Mouse (Mus musculus) lung, embryonic 14.5 days (tissue): ENCODE measurements at regions not wholly inside any gene's neighbourhood (a gene's known extent, or its start where the extent isn't known, plus 50 kb on each side); places are given as distances from the start of the nearest gene placed in this dataset.

Experiments used
- ATAC-seq: fragments of 200-750 bp; cut with Nextera tagmentation; 2 replicates; pipeline ENCODE4 v1.8.0; 2017; ENCODE audit warnings: mild to moderate bottlenecking, moderate TSS enrichment, moderate library complexity; ENCODE audit not compliant: insufficient read depth
- DNase-seq: peaks from one replicate; pipeline ENCODE4 v3.0.0-alpha.2; 2015
- H3K27ac ChIP-seq: fragments of 300-500 bp; sonication (generic); 2 replicates; pipeline ENCODE4 v1.5.1; 2014; ENCODE audit warnings: low read depth, mild to moderate bottlenecking, moderate library complexity
- H3K27me3 ChIP-seq: fragments of 300-500 bp; sonication (generic); 2 replicates; pipeline ENCODE4 v1.6.1; 2014; ENCODE audit warnings: low read length, control low read depth; ENCODE audit not compliant: insufficient read depth
- H3K36me3 ChIP-seq: fragments of 300-500 bp; sonication (generic); 2 replicates; pipeline ENCODE4 v1.6.1; 2014; ENCODE audit warnings: control low read depth; ENCODE audit not compliant: insufficient read depth
- H3K4me1 ChIP-seq: fragments of 300-500 bp; sonication (generic); 2 replicates; pipeline ENCODE4 v1.6.1; 2014; ENCODE audit warnings: antibody characterized with exemption, control low read depth; ENCODE audit not compliant: insufficient read depth
- H3K4me2 ChIP-seq: fragments of 300-500 bp; sonication (generic); 2 replicates; pipeline ENCODE4 v1.6.1; 2014; ENCODE audit warnings: mild to moderate bottlenecking
- H3K4me3 ChIP-seq: fragments of 300-500 bp; sonication (generic); 2 replicates; pipeline ENCODE4 v1.5.1; 2014; ENCODE audit warnings: low read depth, low read length
- H3K9ac ChIP-seq: fragments of 300-500 bp; sonication (generic); 2 replicates; pipeline ENCODE4 v1.6.1; 2014
- H3K9me3 ChIP-seq: fragments of 300-500 bp; sonication (generic); 2 replicates; pipeline ENCODE4 v1.6.1; 2016; ENCODE audit warnings: low read depth, low read length, control low read depth
- CTCF ChIP-seq: IDR thresholded peaks from 2 replicates; pipeline ENCODE4 v1.5.1; 2016; ENCODE audit warnings: antibody characterized with exemption, low read depth
- WGBS: fragments of 180-500 bp; shearing (Covaris S2); extraction: QIAGEN DNeasy Blood & Tissue Kit; methylation state at CpG from one replicate; pipeline ENCODE4 v1.1.7; 2014; 5-methylcytosine and 5-hydroxymethylcytosine counted together

DNA sequence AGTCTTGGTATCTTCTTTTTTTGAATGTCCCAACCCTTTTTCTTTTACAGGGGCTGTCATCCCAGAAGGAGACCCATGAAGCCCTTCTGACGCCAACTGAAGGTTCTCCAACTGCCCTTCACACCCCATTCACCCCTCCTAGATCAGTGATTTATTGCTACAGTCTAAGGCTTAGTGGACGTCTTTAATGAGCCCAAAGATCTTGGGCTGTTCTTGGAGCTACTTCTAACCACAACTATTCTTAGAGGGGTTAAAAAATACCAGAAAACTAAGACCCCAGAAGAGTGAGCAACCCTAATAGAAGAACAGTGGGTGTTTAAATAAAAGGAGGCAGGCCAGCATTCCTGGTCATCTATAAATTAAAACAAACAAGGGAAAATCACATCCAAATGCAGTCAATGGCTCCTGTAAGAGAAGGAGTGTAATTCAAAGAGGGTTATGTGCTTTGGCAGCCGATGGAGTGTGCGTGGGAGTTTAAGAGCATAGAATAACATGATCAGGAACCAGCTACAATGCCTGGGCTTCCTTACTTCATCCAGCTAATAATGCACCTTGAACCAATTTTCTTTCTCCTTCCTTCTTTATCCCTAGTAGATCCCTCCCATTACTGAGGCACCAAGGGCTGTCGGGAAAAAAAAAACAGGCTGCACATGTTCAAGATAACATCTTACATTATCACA, 113.3 kb downstream of the Qpct start:
- Histone ChIP-seq H3K36me3 (no peaks in the 10 kb centered on the region), H3K9me3 (no peaks in the 10 kb centered on the region), H3K4me1 (no peaks in the 10 kb centered on the region; the same call in 1 of the 2 replicates), H3K27me3 (no peaks in the 10 kb centered on the region), H3K4me3 (no peak overlapping the region), H3K9ac (no peak overlapping the region), H3K27ac (no peak overlapping the region), H3K4me2 (no peak overlapping the region)
- ATAC-seq, result no peak
- TF ChIP-seq CTCF, result no peak
- 59% methylated on average over 5 of the region's 5 CpGs for WGBS
- DNase-seq, result no peak

DNA sequence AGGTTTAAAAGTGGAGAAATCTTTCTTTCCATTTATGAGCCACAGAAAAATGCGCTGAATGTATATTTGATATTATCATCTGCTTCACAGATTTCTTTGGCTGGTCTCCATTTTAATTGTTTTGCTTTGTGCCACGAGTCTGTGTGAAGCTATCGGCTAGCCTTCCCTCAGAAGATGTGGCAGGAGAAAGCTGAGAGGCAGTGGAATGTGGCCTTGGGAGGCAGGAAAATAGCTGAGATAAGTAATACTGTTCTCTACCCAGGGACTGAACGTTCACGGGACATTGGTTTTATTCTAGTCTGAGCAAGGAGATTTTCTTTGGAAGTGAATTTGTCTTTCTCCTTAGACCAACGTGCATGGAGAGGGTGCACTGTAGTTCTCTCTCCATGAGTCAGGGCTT, 112.3 kb downstream of the Qpct start:
- Histone ChIP-seq H3K36me3 (no peaks in the 10 kb centered on the region), H3K4me2 (no peak overlapping the region), H3K9ac (no peak overlapping the region), H3K9me3 (no peaks in the 10 kb centered on the region), H3K4me1 (no peaks in the 10 kb centered on the region; the same call in 1 of the 2 replicates), H3K27me3 (no peaks in the 10 kb centered on the region), H3K4me3 (no peak overlapping the region), H3K27ac (no peak overlapping the region)
- WGBS, result 43% methylated on average over 6 of the region's 6 CpGs
- no peak for ATAC-seq
- peak; percentile 52 for DNase-seq
- TF ChIP-seq CTCF, result no peak

DNA sequence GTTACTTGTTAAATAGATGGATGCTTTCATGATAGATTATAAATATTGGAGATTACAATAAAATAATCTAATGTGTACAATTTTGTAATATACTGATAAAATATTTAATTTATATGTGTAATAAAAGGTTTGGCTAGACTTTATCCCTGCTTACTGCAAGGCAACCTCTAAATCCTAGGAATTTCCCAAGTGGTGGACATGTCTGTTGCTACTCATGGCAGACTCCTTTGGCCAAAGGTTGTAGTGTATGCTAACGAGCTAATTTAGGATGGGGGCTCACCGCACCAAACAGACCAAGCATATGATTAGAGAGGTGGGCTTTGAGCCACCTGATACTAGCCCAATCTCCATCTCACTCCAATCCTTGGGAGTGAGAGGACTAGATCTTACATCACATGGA, 102.4 kb downstream of the Qpct start:
- H3K27me3 ChIP-seq, result no peaks in the 10 kb centered on the region
- DNase-seq, result no peak
- no peak overlapping the region for H3K4me2 ChIP-seq
- no peak overlapping the region for H3K4me3 ChIP-seq
- 80% methylated on average over 2 of the region's 2 CpGs for WGBS
- H3K27ac ChIP-seq, result no peak overlapping the region
- H3K4me1 ChIP-seq, result no peaks in the 10 kb centered on the region
- H3K9ac ChIP-seq, result no peak overlapping the region
- H3K9me3 ChIP-seq, result no peaks in the 10 kb centered on the region
- TF ChIP-seq CTCF, result no peak
- ATAC-seq, result no peak
- H3K36me3 ChIP-seq, result no peaks in the 10 kb centered on the region

DNA sequence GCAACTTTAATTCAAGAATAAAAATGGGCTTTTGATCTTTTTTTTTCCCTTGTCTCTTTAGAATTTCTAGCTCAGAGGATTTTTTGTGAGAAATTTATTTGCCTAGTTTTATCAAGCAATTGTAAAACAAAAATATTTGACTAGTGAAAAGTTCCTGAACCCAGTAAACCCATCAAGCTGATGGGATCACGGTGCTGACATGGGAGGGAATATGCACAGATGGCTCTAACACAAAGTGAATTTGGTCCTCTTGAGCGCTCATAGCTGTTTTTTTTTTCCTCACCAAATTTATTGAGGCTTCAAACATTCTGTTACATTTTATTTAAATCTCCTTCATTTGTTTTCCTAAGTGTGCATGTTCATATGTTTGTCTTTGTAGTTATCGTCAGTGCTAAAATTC, 101.1 kb downstream of the Qpct start:
- Histone ChIP-seq H3K36me3 (no peaks in the 10 kb centered on the region), H3K27ac (no peak overlapping the region), H3K9me3 (no peaks in the 10 kb centered on the region), H3K9ac (no peak overlapping the region), H3K4me1 (no peaks in the 10 kb centered on the region), H3K4me2 (no peak overlapping the region), H3K4me3 (no peak overlapping the region), H3K27me3 (no peaks in the 10 kb centered on the region)
- 76% methylated on average over 3 of the region's 3 CpGs for WGBS
- no peak for DNase-seq
- TF ChIP-seq CTCF, result no peak
- ATAC-seq, result no peak

DNA sequence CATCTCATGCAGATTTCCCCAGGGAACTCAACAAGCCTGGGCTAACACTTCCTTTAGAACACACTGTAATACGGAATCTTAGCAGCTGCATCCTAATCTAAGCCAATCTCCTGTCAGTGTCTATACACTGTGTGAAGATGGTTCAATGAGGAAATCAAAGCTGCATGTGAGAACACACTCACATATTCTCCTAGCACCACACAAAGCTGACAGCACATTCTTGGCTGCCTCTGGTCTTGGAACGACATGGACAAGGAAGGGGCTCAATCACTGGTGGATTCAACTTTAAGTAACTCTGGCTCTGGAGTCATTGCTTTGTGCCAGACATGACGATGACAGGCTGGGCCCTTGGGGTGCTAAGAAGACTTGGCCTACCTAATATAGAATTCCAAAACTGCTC, 96.2 kb downstream of the Qpct start:
- TF ChIP-seq CTCF, result no peak
- ATAC-seq (peak; percentile 95), DNase-seq (peak; percentile 77)
- no peak overlapping the region; the same call in 1 of the 2 replicates for H3K27ac ChIP-seq
- H3K36me3 ChIP-seq, result no peaks in the 10 kb centered on the region
- H3K4me2 ChIP-seq, result no peak overlapping the region
- no peaks in the 10 kb centered on the region for H3K9me3 ChIP-seq
- no peaks in the 10 kb centered on the region for H3K4me1 ChIP-seq
- WGBS, result 40% methylated on average over 3 of the region's 3 CpGs
- no peak overlapping the region for H3K4me3 ChIP-seq
- no peaks in the 10 kb centered on the region for H3K27me3 ChIP-seq
- H3K9ac ChIP-seq, result no peak overlapping the region

DNA sequence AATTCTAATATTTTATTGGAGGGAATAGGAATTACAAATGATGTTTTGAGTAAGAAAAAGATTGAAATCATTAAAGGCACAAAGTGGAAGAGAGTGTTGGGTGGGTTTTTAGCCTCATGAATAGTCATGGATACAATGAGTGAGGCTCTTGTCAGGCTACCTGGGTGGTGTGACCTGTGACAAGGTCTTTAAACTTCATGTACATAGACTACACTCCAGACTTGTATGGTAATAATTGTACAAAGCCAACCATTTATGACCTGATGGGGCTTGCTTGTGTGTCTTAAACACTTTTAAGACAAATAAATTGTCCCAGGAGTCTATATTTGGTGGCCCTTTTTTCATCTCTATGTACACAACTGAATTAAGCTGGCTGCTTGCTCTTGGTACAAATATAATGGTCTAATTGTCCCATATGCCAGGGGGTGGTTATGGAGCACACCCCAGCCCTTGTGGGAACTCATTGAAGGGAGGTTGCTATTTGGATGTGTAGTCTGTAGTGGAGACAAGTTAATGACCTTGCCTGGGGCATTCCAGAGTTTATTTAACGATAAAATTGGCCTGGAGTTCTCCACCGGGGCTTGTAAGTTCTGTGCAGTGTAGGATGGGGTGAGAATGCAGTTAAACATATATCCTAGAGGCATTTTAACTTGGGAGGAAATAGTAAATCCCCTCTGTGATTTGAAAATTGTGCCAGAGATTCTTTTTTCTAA, 93.4 kb downstream of the Qpct start:
- H3K27me3 ChIP-seq, result no peaks in the 10 kb centered on the region
- no peak for DNase-seq
- no peak overlapping the region for H3K4me2 ChIP-seq
- 47% methylated on average over 2 of the region's 2 CpGs for WGBS
- no peaks in the 10 kb centered on the region for H3K36me3 ChIP-seq
- no peak overlapping the region for H3K4me3 ChIP-seq
- no peaks in the 10 kb centered on the region for H3K9me3 ChIP-seq
- ATAC-seq, result no peak
- H3K27ac ChIP-seq, result no peak overlapping the region
- H3K4me1 ChIP-seq, result no peaks in the 10 kb centered on the region
- TF ChIP-seq CTCF, result no peak
- no peak overlapping the region for H3K9ac ChIP-seq

DNA sequence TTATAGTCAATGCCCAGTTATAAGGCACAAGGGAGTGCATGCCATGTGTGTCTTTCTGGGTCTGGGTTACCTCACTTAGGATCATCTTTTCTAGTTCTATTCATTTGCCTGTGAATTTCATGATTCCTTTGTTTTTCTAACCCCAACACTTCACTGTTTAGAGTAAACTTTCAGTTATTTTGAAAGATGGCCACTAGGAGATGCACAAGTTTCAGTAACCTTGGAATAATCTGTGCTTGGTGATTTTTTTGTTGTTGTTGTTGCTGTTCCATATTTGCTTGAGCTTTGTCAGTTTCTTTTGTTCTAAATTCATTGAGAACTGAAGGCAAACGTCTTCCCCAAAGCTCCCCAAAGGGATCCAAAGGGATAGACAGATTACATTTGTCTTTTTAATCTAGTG, 91.3 kb downstream of the Qpct start:
- ATAC-seq, result no peak
- no peaks in the 10 kb centered on the region for H3K4me1 ChIP-seq
- WGBS, result 37% methylated on average over 1 of the region's 1 CpGs

More for the DNA sequence above, 91.3 kb downstream of the Qpct start:
- H3K9ac ChIP-seq, result no peak overlapping the region
- H3K27ac ChIP-seq, result no peak overlapping the region
- no peaks in the 10 kb centered on the region for H3K9me3 ChIP-seq
- DNase-seq, result peak; percentile 43
- H3K36me3 ChIP-seq, result no peaks in the 10 kb centered on the region
- no peak overlapping the region for H3K4me3 ChIP-seq
- H3K27me3 ChIP-seq, result no peaks in the 10 kb centered on the region
- no peak overlapping the region for H3K4me2 ChIP-seq
- TF ChIP-seq CTCF, result peak; percentile 55
